Mouse (Mus musculus): Measurements from ENCODE around the gene Dram2. TPM values are rescaled to one million over a fixed set of nuclear protein-coding genes. Genes with fewer than 3 reads are reported as not detected.

Gene Dram2
- polyA plus RNA-seq, 1 experiment from 2014 or later, result 87.4 TPM

GRCm38 (mm10) chr3:106544721-106545316 lies 2.8 kb upstream of the Dram2 start:
- 74% methylated on average over 8 of the region's 8 CpGs for WGBS
- ATAC-seq (ENCODE audit: insufficient read depth, low FRiP score), result no peak
- H3K36me3 ChIP-seq (ENCODE audit: control insufficient read depth, insufficient read depth, low read length), result no peaks in the 10 kb centered on the region
- peak overlapping the region; percentile 61 for H3K4me2 ChIP-seq (ENCODE audit: low read depth, low read length)
- no peaks in the 10 kb centered on the region for H3K27me3 ChIP-seq (ENCODE audit: control insufficient read depth, insufficient read depth, low read length)
- no peak overlapping the region for H3K4me3 ChIP-seq (replicated peaks; ENCODE audit: low read length)
- no peak overlapping the region for H3K9ac ChIP-seq (ENCODE audit: low read length)
- H3K9me3 ChIP-seq (replicated peaks; ENCODE audit: control insufficient read depth, low read length), result no peaks in the 10 kb centered on the region
- peaks cover 19% of the 10 kb centered on the region for H3K4me1 ChIP-seq (ENCODE audit: control insufficient read depth, insufficient read depth, low read length)
- H3K27ac ChIP-seq (ENCODE audit: low read length), result 0 out of 2 replicates have a peak overlapping the region, but pooled peaks have one; percentile 23

DNA sequence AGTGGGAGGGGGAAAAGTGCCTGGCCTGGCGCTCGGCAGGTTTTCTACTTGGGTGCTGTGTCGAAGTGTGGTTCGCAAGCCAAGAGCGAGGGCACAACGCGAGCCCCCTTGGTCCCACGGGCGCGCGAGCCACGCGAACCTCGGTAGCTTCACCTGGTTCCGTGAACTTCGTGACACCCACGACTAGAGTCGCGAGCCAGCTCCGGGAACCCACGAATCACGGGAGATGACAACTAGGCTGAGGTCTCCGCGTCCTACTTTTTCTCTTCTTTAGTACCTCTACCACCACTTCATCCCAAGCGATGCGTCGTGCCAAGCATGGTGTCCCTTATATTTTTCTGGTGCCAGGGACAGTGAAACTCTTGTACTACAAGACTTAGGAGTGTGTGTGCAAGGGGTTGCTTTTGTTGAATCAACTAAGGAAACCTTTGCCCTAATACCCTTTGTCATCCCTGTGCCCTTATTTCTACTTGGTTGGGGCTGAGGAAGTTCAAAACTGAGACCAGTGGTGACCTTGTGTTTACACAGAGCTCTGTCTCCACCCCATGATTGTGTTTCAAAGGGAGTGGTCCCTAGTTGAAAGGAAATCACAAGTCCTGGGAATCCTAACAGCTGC lies 434 bp downstream of the Dram2 start:
- H3K4me3 ChIP-seq (replicated peaks; ENCODE audit: low read length), result peak overlapping the region; percentile 66
- H3K9me3 ChIP-seq (replicated peaks; ENCODE audit: control insufficient read depth, low read length), result no peaks in the 10 kb centered on the region
- peak; percentile 42; the same call in 1 of the 2 replicates for ATAC-seq (ENCODE audit: insufficient read depth, low FRiP score)
- H3K27ac ChIP-seq (ENCODE audit: low read length), result peak overlapping the region; percentile 98
- H3K9ac ChIP-seq (ENCODE audit: low read length), result peak overlapping the region; percentile 82
- H3K4me2 ChIP-seq (ENCODE audit: low read depth, low read length), result peak overlapping the region; percentile 54
- no peaks in the 10 kb centered on the region for H3K36me3 ChIP-seq (ENCODE audit: control insufficient read depth, insufficient read depth, low read length)
- H3K4me1 ChIP-seq (ENCODE audit: control insufficient read depth, insufficient read depth, low read length), result peaks cover 19% of the 10 kb centered on the region
- 0% methylated on average over 27 of the region's 27 CpGs for WGBS
- H3K27me3 ChIP-seq (ENCODE audit: control insufficient read depth, insufficient read depth, low read length), result no peaks in the 10 kb centered on the region

GRCm38 (mm10) chr3:106548971-106549370 lies 1.4 kb downstream of the Dram2 start:
- peak overlapping the region; percentile 27 for H3K9ac ChIP-seq (ENCODE audit: low read length)
- no peaks in the 10 kb centered on the region for H3K36me3 ChIP-seq (ENCODE audit: control insufficient read depth, insufficient read depth, low read length)

GRCm38 (mm10) chr3:106553411-106553810 lies 5.8 kb downstream of the Dram2 start:
- no peak overlapping the region for H3K4me3 ChIP-seq (replicated peaks; ENCODE audit: low read length)
- 93% methylated on average over 5 of the region's 5 CpGs for WGBS
- H3K27me3 ChIP-seq (ENCODE audit: control insufficient read depth, insufficient read depth, low read length), result no peaks in the 10 kb centered on the region
- ATAC-seq (ENCODE audit: insufficient read depth, low FRiP score), result no peak
- H3K27ac ChIP-seq (ENCODE audit: low read length), result no peak overlapping the region
- H3K36me3 ChIP-seq (ENCODE audit: control insufficient read depth, insufficient read depth, low read length), result peaks cover 5% of the 10 kb centered on the region; the same call in 1 of the 2 replicates
- H3K9ac ChIP-seq (ENCODE audit: low read length), result no peak overlapping the region
- H3K4me1 ChIP-seq (ENCODE audit: control insufficient read depth, insufficient read depth, low read length), result no peaks in the 10 kb centered on the region; the same call in 1 of the 2 replicates
- no peak overlapping the region for H3K4me2 ChIP-seq (ENCODE audit: low read depth, low read length)
- H3K9me3 ChIP-seq (replicated peaks; ENCODE audit: control insufficient read depth, low read length), result no peaks in the 10 kb centered on the region

More at GRCm38 (mm10) chr3:106548971-106549370, 1.4 kb downstream of the Dram2 start:
- Histone ChIP-seq H3K4me3 (replicated peaks; ENCODE audit: low read length) (peak overlapping the region; percentile 24), H3K27ac (ENCODE audit: low read length) (no peak overlapping the region), H3K4me2 (ENCODE audit: low read depth, low read length) (peak overlapping the region; percentile 54), H3K27me3 (ENCODE audit: control insufficient read depth, insufficient read depth, low read length) (no peaks in the 10 kb centered on the region), H3K4me1 (ENCODE audit: control insufficient read depth, insufficient read depth, low read length) (peaks cover 18% of the 10 kb centered on the region), H3K9me3 (replicated peaks; ENCODE audit: control insufficient read depth, low read length) (no peaks in the 10 kb centered on the region)
- 15% methylated on average over 3 of the region's 3 CpGs for WGBS
- ATAC-seq (ENCODE audit: insufficient read depth, low FRiP score), result no peak

GRCm38 (mm10) chr3:106555743-106556250 lies 8.2 kb downstream of the Dram2 start:
- no peaks in the 10 kb centered on the region for H3K4me1 ChIP-seq (ENCODE audit: control insufficient read depth, insufficient read depth, low read length)
- 84% methylated on average over 3 of the region's 3 CpGs for WGBS
- H3K4me3 ChIP-seq (replicated peaks; ENCODE audit: low read length), result no peak overlapping the region
- ATAC-seq (ENCODE audit: insufficient read depth, low FRiP score), result no peak
- peaks cover 9% of the 10 kb centered on the region; the same call in 1 of the 2 replicates for H3K36me3 ChIP-seq (ENCODE audit: control insufficient read depth, insufficient read depth, low read length)
- no peaks in the 10 kb centered on the region for H3K27me3 ChIP-seq (ENCODE audit: control insufficient read depth, insufficient read depth, low read length)
- H3K9ac ChIP-seq (ENCODE audit: low read length), result no peak overlapping the region
- H3K4me2 ChIP-seq (ENCODE audit: low read depth, low read length), result no peak overlapping the region
- H3K27ac ChIP-seq (ENCODE audit: low read length), result no peak overlapping the region
- no peaks in the 10 kb centered on the region for H3K9me3 ChIP-seq (replicated peaks; ENCODE audit: control insufficient read depth, low read length)

DNA sequence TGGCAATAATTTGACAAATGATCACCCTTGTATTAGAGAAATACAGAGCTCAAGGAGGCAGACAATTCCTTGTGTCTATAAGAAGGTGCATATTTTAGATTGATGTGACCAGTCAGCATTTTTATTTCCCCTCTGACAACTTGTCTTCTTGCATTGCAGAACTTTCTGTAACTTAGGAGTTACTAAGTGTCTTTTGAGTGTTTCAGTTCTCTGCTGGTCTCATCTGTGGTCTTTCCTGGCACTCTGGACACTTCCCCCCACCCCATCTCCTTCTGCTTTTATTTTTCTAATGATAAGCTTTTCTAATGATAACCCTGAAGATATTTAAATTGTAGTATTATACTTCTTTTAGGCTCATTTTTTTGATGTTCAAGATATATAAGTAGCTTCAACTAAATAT lies 10.7 kb downstream of the Dram2 start:
- H3K27ac ChIP-seq (ENCODE audit: low read length), result no peak overlapping the region
- no peaks in the 10 kb centered on the region for H3K27me3 ChIP-seq (ENCODE audit: control insufficient read depth, insufficient read depth, low read length)
- H3K9ac ChIP-seq (ENCODE audit: low read length), result no peak overlapping the region
- H3K4me2 ChIP-seq (ENCODE audit: low read depth, low read length), result no peak overlapping the region
- peaks cover 9% of the 10 kb centered on the region; the same call in 1 of the 2 replicates for H3K36me3 ChIP-seq (ENCODE audit: control insufficient read depth, insufficient read depth, low read length)
- no peaks in the 10 kb centered on the region for H3K9me3 ChIP-seq (replicated peaks; ENCODE audit: control insufficient read depth, low read length)
- no peak overlapping the region for H3K4me3 ChIP-seq (replicated peaks; ENCODE audit: low read length)
- no peak for ATAC-seq (ENCODE audit: insufficient read depth, low FRiP score)
- H3K4me1 ChIP-seq (ENCODE audit: control insufficient read depth, insufficient read depth, low read length), result no peaks in the 10 kb centered on the region

- Histone ChIP-seq H3K36me3 (ENCODE audit: control insufficient read depth, insufficient read depth, low read length) (no peaks in the 10 kb centered on the region; the same call in 1 of the 2 replicates), H3K9me3 (replicated peaks; ENCODE audit: control insufficient read depth, low read length) (no peaks in the 10 kb centered on the region), H3K9ac (ENCODE audit: low read length) (no peak overlapping the region), H3K4me2 (ENCODE audit: low read depth, low read length) (no peak overlapping the region), H3K27me3 (ENCODE audit: control insufficient read depth, insufficient read depth, low read length) (no peaks in the 10 kb centered on the region), H3K27ac (ENCODE audit: low read length) (no peak overlapping the region), H3K4me1 (ENCODE audit: control insufficient read depth, insufficient read depth, low read length) (no peaks in the 10 kb centered on the region), H3K4me3 (replicated peaks; ENCODE audit: low read length) (no peak overlapping the region)
- WGBS, result 86% methylated on average over 3 of the region's 3 CpGs
- no peak for ATAC-seq (ENCODE audit: insufficient read depth, low FRiP score)
Measured at GRCm38 (mm10) chr3:106565876-106566275, 18.3 kb downstream of the Dram2 start.

- WGBS, result 84% methylated on average over 3 of the region's 3 CpGs
- Histone ChIP-seq H3K4me2 (ENCODE audit: low read depth, low read length) (no peak overlapping the region), H3K9me3 (replicated peaks; ENCODE audit: control insufficient read depth, low read length) (no peaks in the 10 kb centered on the region), H3K9ac (ENCODE audit: low read length) (no peak overlapping the region), H3K27ac (ENCODE audit: low read length) (no peak overlapping the region), H3K4me3 (replicated peaks; ENCODE audit: low read length) (no peak overlapping the region), H3K27me3 (ENCODE audit: control insufficient read depth, insufficient read depth, low read length) (no peaks in the 10 kb centered on the region), H3K4me1 (ENCODE audit: control insufficient read depth, insufficient read depth, low read length) (no peaks in the 10 kb centered on the region), H3K36me3 (ENCODE audit: control insufficient read depth, insufficient read depth, low read length) (no peaks in the 10 kb centered on the region; the same call in 1 of the 2 replicates)
- ATAC-seq (ENCODE audit: insufficient read depth, low FRiP score), result no peak
Measured at GRCm38 (mm10) chr3:106573191-106573590, 25.6 kb downstream of the Dram2 start.

GRCm38 (mm10) chr3:106579296-106579695 lies 31.7 kb downstream of the Dram2 start:
- Histone ChIP-seq H3K4me1 (ENCODE audit: control insufficient read depth, insufficient read depth, low read length) (no peaks in the 10 kb centered on the region), H3K4me3 (replicated peaks; ENCODE audit: low read length) (no peak overlapping the region), H3K9ac (ENCODE audit: low read length) (no peak overlapping the region), H3K27ac (ENCODE audit: low read length) (no peak overlapping the region), H3K36me3 (ENCODE audit: control insufficient read depth, insufficient read depth, low read length) (no peaks in the 10 kb centered on the region), H3K27me3 (ENCODE audit: control insufficient read depth, insufficient read depth, low read length) (no peaks in the 10 kb centered on the region), H3K4me2 (ENCODE audit: low read depth, low read length) (no peak overlapping the region), H3K9me3 (replicated peaks; ENCODE audit: control insufficient read depth, low read length) (no peaks in the 10 kb centered on the region; the same call in 1 of the 2 replicates)
- no peak for ATAC-seq (ENCODE audit: insufficient read depth, low FRiP score)
- WGBS, result 92% methylated on average over 2 of the region's 2 CpGs

Data from stomach, embryonic 16.5 days (tissue).